Mouse (Mus musculus) CH12.LX (cell line): ENCODE results near the gene Galr2. TPM values are rescaled to one million over a fixed set of nuclear protein-coding genes. Genes with fewer than 3 reads are reported as not detected.

Experiments used
- DNase-seq: peaks from one replicate; pipeline ENCODE4 v3.0.0-alpha.2; 2013; ENCODE audit errors: extremely low read depth
- H3K27ac ChIP-seq: 2 replicates; pipeline ENCODE4 v1.5.1; 2012; ENCODE audit warnings: low read depth, mild to moderate bottlenecking, control low read depth, moderate library complexity; ENCODE audit not compliant: insufficient read depth
- H3K27me3 ChIP-seq: replicated peaks from 2 replicates; pipeline ENCODE3; 2012; ENCODE audit warnings: inconsistent platforms
- H3K36me3 ChIP-seq, 2 experiments: replicated peaks in 1 of 2; 2 replicates each; pipeline versions ENCODE3 to v1.6.1; 2012; ENCODE audit warnings: inconsistent platforms in 1 of 2, low read length in 1 of 2, mild to moderate bottlenecking in 1 of 2, mixed read lengths in 1 of 2, moderate library complexity in 1 of 2; ENCODE audit not compliant: control insufficient read depth in 1 of 2, insufficient read depth in 1 of 2
- H3K4me1 ChIP-seq, 2 experiments: 2 replicates each; pipeline ENCODE4 v1.6.1; 2012; ENCODE audit warnings: inconsistent platforms in 1 of 2, moderate library complexity in 1 of 2; ENCODE audit not compliant: insufficient read depth in 2 of 2, control insufficient read depth in 1 of 2
- H3K4me2 ChIP-seq: 2 replicates; pipeline ENCODE4 v1.6.1; 2012; ENCODE audit warnings: low read depth, mild to moderate bottlenecking, control low read depth; ENCODE audit not compliant: poor library complexity, insufficient read depth, severe bottlenecking
- H3K4me3 ChIP-seq, 3 experiments: fragments of 150-350 bp in 1 of 3; sonication (generic) in 1 of 3; replicated peaks in 1 of 3; 2 replicates each; pipeline versions ENCODE3 to v1.5.1; 2011 to 2012; ENCODE audit warnings: low read depth in 2 of 3, low read length in 2 of 3, mild to moderate bottlenecking in 2 of 3, moderate library complexity in 2 of 3, control low read depth in 1 of 3, improper control_type of control experiment in 1 of 3, inconsistent platforms in 1 of 3, mixed read lengths in 1 of 3; ENCODE audit not compliant: poor library complexity in 1 of 3
- H3K79me2 ChIP-seq: replicated peaks from 2 replicates; pipeline ENCODE4 v1.6.1; 2012; ENCODE audit warnings: mild to moderate bottlenecking, moderate library complexity; ENCODE audit not compliant: control insufficient read depth, poor library complexity, insufficient read depth, severe bottlenecking; ENCODE audit errors: extremely low read depth
- H3K9ac ChIP-seq: 2 replicates; pipeline ENCODE4 v1.6.1; 2012; ENCODE audit warnings: low read depth, mild to moderate bottlenecking, control low read depth, moderate library complexity; ENCODE audit not compliant: insufficient read depth
- H3K9me3 ChIP-seq: replicated peaks from 2 replicates; pipeline ENCODE3; 2012; ENCODE audit warnings: low read length, inconsistent platforms, mixed read lengths
- CHD2 ChIP-seq: IDR thresholded peaks from 2 replicates; pipeline ENCODE4 v1.6.1; 2011; ENCODE audit warnings: low read length, improper control_type of control experiment
- CTCF ChIP-seq, 2 experiments: IDR thresholded peaks in 1 of 2; conservative IDR thresholded peaks in 1 of 2; 2 replicates each; pipeline ENCODE4 v1.5.1; 2011 to 2012; ENCODE audit warnings: low read depth in 2 of 2, low read length in 2 of 2, improper control_type of control experiment in 1 of 2, inconsistent platforms in 1 of 2, mild to moderate bottlenecking in 1 of 2, moderate library complexity in 1 of 2
- E2F4 ChIP-seq: IDR thresholded peaks from 2 replicates; pipeline ENCODE4 v1.6.1; 2011; ENCODE audit warnings: low read depth, low read length, improper control_type of control experiment; ENCODE audit not compliant: insufficient replicate concordance
- GABPA ChIP-seq: IDR thresholded peaks from 2 replicates; pipeline ENCODE4 v1.6.1; 2012; ENCODE audit warnings: low read depth, low read length, improper control_type of control experiment, inconsistent platforms; ENCODE audit not compliant: insufficient replicate concordance
- HCFC1 ChIP-seq: IDR thresholded peaks from 2 replicates; pipeline ENCODE4 v1.6.1; 2012; ENCODE audit warnings: low read depth, mild to moderate bottlenecking, inconsistent platforms, low read length, improper control_type of control experiment
- JUND ChIP-seq: conservative IDR thresholded peaks from 2 replicates; pipeline ENCODE4 v1.6.1; 2011; ENCODE audit warnings: low read depth, low read length, improper control_type of control experiment
- MAX ChIP-seq: IDR thresholded peaks from 2 replicates; pipeline ENCODE4 v1.6.1; 2011; ENCODE audit warnings: low read length, improper control_type of control experiment
- MYC ChIP-seq: IDR thresholded peaks from 2 replicates; pipeline ENCODE4 v1.6.1; 2011; ENCODE audit warnings: low read depth, mild to moderate bottlenecking, improper control_type of control experiment, low read length
- PAX5 ChIP-seq: IDR thresholded peaks from 2 replicates; pipeline ENCODE4 v1.6.1; 2012; ENCODE audit warnings: low read length, inconsistent platforms, mixed read lengths
- SMC3 ChIP-seq: IDR thresholded peaks from 2 replicates; pipeline ENCODE4 v1.6.1; 2011; ENCODE audit warnings: low read depth, low read length, improper control_type of control experiment
- ZC3H11A ChIP-seq: IDR thresholded peaks from 2 replicates; pipeline ENCODE4 v1.6.1; 2012; ENCODE audit warnings: low read depth, mild to moderate bottlenecking, inconsistent platforms, low read length, improper control_type of control experiment
- dilution Hi-C: fragments of 300-500 bp; cut with MboI; formaldehyde crosslinking; loops from 2 replicates; pipeline ENCODE4 v1.14.3; 2020; ENCODE audit warnings: low sequenced_read_pairs; ENCODE audit not compliant: extremely low pct_unique_long_range_greater_than_20kb, extremely low pct_ligation_motif_present
- in situ Hi-C: fragments of 300-500 bp; cut with MboI; formaldehyde crosslinking; loops from 3 replicates; pipeline ENCODE4 v1.14.3; 2019; ENCODE audit warnings: low sequenced_read_pairs, low pct_ligation_motif_present, low pct_unique_long_range_greater_than_20kb, mixed read lengths
- polyA plus RNA-seq: library from polyadenylated mRNA; unstranded; fragments of >175 nt; gene quantifications from 2 replicates; pipeline ENCODE4 v1.2.1, GENCODE M21; 2012; ENCODE audit warnings: low read depth; ENCODE audit not compliant: insufficient read length
- total RNA-seq, 2 experiments: library from RNA; depleted of rRNA; stranded (reverse); fragments of 300-350 nt in 1 of 2; fragments of >200 nt in 1 of 2; gene quantifications; 2 replicates each; pipeline ENCODE4 v1.2.3; 2012 to 2014

Galr2 gene
- total RNA-seq (2012; rRNA removed) (0.38 and 0.85 TPM in 2 replicates), total RNA-seq (2014; rRNA removed) (0.21 TPM in 1 of 2 replicates, not detected in the other), polyA plus RNA-seq (1.6 and 1.7 TPM in 2 replicates)

DNA sequence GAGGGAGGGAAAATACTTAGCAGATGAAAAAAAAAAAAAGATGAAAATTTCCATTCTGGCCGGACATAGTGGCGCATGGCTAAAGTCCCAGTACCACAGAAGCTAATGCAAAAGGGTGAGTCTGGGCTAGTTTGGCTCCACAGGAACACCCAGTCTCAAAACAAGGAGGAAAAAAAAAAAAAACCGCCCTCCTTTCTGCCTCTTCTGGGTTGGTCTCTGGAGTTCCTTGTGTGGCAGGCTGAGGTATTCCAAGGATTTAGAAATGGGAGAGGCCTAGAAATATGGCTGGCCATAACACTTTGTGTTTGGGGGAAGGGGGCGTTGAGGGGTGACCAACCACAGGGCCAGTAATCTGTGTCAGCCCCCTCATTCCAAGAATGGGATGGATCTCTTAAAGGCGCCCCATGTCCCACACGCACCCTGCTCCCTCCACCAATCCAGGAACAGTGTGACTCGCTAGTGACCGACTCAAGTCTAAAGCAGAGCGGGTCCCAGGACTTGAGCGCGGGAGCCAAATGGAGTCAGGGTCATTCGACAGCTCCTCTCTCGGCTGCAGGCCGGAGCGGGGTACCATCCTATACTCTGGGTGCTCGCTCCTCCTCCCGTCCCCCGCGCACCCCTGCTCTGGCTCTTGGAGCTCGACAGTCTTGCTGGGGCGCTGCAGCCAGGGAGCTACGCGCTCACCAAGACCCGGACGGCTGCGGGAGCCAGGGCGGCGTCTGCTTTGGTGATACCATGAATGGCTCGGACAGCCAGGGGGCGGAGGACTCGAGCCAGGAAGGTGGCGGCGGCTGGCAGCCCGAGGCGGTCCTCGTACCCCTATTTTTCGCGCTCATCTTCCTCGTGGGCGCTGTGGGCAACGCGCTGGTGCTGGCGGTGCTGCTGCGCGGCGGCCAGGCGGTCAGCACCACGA lies at the start of gene Galr2:
TSS of gene Galr2 (plus strand) at position 189 of the 913 bp plus-strand sequence.
- H3K4me2 ChIP-seq: no peak within 1 kb of the TSS
- in situ Hi-C loops: no loop called here
- H3K36me3 ChIP-seq: peaks cover 0 to 27% of the 10 kb centered on the region in 2 experiments
- no peak within 1 kb of the TSS for H3K4me3 ChIP-seq
- no peak for DNase-seq
- H3K9ac ChIP-seq: no peak within 1 kb of the TSS
- peaks cover 12 to 32% of the 10 kb centered on the region in 2 experiments for H3K4me1 ChIP-seq
- no peaks in the 10 kb centered on the region for H3K79me2 ChIP-seq
- dilution Hi-C loops: no loop called here
- no peaks in the 10 kb centered on the region for H3K27me3 ChIP-seq
- TF ChIP-seq MYC: no peak
- TF ChIP-seq, all 38 proteins: peak for 0
- H3K27ac ChIP-seq: no peak within 1 kb of the TSS
- peaks cover 16% of the 10 kb centered on the region for H3K9me3 ChIP-seq

DNA sequence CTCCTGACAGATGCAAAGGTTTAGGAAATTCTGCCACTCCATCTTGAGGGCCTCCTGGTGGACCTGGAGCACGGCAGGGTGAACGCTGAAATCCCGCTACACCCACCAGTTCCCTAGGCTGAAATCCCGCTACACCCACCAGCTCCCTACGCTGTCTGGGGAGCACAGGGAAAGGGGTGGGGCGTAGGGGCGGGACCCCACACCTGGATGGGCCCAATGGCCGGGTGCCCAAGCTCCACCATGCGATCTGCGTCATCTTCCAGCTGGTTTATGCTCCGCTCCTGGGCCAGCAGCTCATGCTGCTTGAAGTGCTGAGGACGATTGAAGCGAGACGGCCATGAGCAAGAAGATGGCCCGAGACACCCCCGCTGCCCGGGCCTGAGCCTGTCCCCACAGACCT lies 48.3 kb upstream of the Galr2 start:
- Histone ChIP-seq H3K4me3 (no peak overlapping the region), H3K4me2 (no peak overlapping the region), H3K9ac (no peak overlapping the region), H3K9me3 (no peaks in the 10 kb centered on the region), H3K27me3 (no peaks in the 10 kb centered on the region), H3K27ac (no peak overlapping the region), H3K4me1 (peaks cover 0 to under 1% of the 10 kb centered on the region in 2 experiments; a peak in 1 of 4 replicates), H3K79me2 (no peaks in the 10 kb centered on the region), H3K36me3 (no peaks in the 10 kb centered on the region)
- in situ Hi-C loops: no loop called here
- no peak for DNase-seq
- dilution Hi-C loops: no loop called here
- TF ChIP-seq MYC (no peak), CTCF (conservative IDR thresholded peaks at IDR 0.05 in 1 of 2, IDR thresholded peaks at IDR 0.05 in 1 of 2; ENCODE audit: low read depth in 2 of 2, low read length in 2 of 2) (no peak), CHD2 (no peak), MAX (no peak), HCFC1 (no peak), ZC3H11A (no peak), PAX5 (no peak), GABPA (no peak), SMC3 (no peak)

DNA sequence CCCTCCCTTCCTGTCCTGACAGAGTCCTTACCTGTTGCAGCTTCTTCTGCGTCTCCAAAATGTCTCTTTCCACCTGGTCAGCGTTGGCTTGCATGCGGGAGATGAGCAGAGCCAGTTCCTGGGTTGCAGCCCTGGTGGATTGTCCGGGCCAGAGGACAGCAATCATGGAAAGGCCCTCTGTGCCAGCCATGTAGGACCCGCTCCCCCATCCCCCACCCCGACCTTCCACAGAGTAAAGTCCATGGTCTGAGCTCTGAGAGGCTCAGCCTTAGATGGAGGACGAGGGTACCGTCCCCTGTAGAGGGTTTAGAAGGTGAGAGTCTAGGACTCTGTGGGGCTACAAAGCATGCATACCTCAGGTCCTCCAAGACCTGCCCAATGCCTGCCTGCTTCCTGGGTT lies 45.8 kb upstream of the Galr2 start:
- dilution Hi-C loops (no loop called here), in situ Hi-C loops (no loop called here)
- Histone ChIP-seq H3K36me3 (no peaks in the 10 kb centered on the region), H3K4me1 (peaks cover 7% of the 10 kb centered on the region in 2 experiments), H3K27me3 (no peaks in the 10 kb centered on the region), H3K9ac (no peak overlapping the region), H3K9me3 (no peaks in the 10 kb centered on the region), H3K4me3 (no peak overlapping the region), H3K79me2 (no peaks in the 10 kb centered on the region), H3K4me2 (no peak overlapping the region), H3K27ac (no peak overlapping the region)
- DNase-seq: no peak
- no peak for TF ChIP-seq JUND
- no peak for TF ChIP-seq E2F4
